Mouse (Mus musculus): ENCODE data around the gene Klk1b4.

Gene Klk1b4

DNA sequence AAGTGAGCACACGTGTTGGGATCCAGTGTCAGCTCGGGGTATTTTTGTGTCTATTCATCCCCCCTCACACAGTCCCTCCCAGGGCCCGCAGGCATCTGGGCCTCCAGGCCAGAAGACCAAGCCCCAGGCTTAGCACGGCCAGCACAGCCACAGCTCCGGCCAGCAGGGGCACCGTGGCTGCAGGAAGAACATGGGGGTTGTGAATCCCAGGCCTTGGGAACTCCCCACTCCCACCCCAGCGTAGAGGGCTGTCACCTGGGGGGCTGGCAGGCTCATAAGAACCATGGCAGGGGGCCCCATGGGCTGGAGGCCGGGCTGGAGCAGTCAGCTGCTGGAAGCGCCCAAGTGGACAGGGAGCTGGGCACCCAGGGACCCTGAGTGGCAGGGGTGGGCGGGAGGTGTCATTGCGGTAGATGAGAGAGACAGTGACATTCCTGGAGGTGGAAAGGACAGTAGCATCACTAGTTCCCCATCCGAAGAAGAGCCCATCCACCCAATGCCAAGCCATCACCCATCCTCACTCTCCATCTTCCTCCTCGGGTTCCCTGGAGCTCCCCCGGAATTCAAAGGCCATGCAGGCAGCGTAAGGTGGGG, 45.9 kb downstream of the Klk1b4 start:
- DNase-seq (ENCODE audit: extremely low spot score): no peak

- DNase-seq (ENCODE audit: extremely low spot score): no peak
These were observed 47.7 kb downstream of the Klk1b4 start for GRCm38 (mm10) chr7:44254930-44255329.

- DNase-seq (ENCODE audit: extremely low spot score): no peak
These were observed 50.0 kb downstream of the Klk1b4 start, which contains the start of gene Acp4 for GRCm38 (mm10) chr7:44257278-44257677. Acp4 (minus strand) TSS chr7:44257378.

DNA sequence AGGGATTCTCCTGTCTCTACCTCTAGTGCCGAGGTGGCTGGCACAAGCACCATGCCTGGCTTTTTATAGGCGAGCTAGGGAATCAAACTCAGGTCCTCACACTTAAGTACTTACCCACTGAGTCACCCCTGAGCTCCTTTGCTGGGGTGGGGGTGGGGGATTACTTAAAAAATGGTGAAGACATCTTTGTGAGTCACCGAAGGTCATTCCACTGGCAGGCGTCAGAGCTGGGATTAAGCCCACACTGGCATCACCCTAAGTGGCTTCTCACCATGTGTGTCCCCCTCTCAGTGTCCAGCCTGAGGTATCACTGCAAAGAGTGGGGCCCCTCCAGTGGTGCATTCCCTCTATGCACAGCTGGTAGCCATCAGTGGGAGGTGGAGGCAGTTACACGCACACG, 53.2 kb downstream of the Klk1b4 start:
- DNase-seq (ENCODE audit: extremely low spot score): no peak

GRCm38 (mm10) chr7:44261147-44261546, 53.9 kb downstream of the Klk1b4 start, which contains the start of gene Gm15517:
Gm15517 (plus strand) TSS chr7:44261447.
- DNase-seq (ENCODE audit: extremely low spot score): no peak
